Mouse (Mus musculus) forebrain, embryonic 14.5 days (tissue): ENCODE data around the gene Clec4a3. TPM values are rescaled to one million over a fixed set of nuclear protein-coding genes. Genes with fewer than 3 reads are reported as not detected.
"Not testable (repeated sequence)": the region's sequence is repeated elsewhere in the genome, so short reads cannot be mapped to it uniquely, and the experiment has no call there.

Experiments used
- ATAC-seq: fragments of 200-750 bp; cut with Nextera tagmentation; 2 replicates; pipeline ENCODE4 v1.8.0; 2017; ENCODE audit warnings: mild to moderate bottlenecking, moderate library complexity
- DNase-seq: peaks from one replicate; pipeline ENCODE4 v3.0.0-alpha.2; 2015; ENCODE audit warnings: low spot score
- H3K27ac ChIP-seq: fragments of 300-500 bp; sonication (generic); 2 replicates; pipeline ENCODE4 v1.5.1; 2014; ENCODE audit warnings: low read depth, mild to moderate bottlenecking, control low read depth, low read length, moderate library complexity
- H3K27me3 ChIP-seq: fragments of 300-500 bp; sonication (generic); replicated peaks from 2 replicates; pipeline ENCODE4 v1.6.1; 2014; ENCODE audit warnings: low read length, control low read depth, mixed read lengths; ENCODE audit not compliant: control insufficient read depth, insufficient read depth
- H3K36me3 ChIP-seq: fragments of 300-500 bp; sonication (generic); 2 replicates; pipeline ENCODE4 v1.6.1; 2014; ENCODE audit warnings: low read length, control low read depth; ENCODE audit not compliant: control insufficient read depth, insufficient read depth
- H3K4me1 ChIP-seq: fragments of 300-500 bp; sonication (generic); 2 replicates; pipeline ENCODE4 v1.6.1; 2014; ENCODE audit warnings: antibody characterized with exemption, low read length, control low read depth; ENCODE audit not compliant: control insufficient read depth, insufficient read depth
- H3K4me2 ChIP-seq: fragments of 300-500 bp; sonication (generic); 2 replicates; pipeline ENCODE4 v1.6.1; 2014; ENCODE audit warnings: mild to moderate bottlenecking, control low read depth, low read length
- H3K4me3 ChIP-seq: fragments of 300-500 bp; sonication (generic); 2 replicates; pipeline ENCODE4 v1.5.1; 2014; ENCODE audit warnings: low read depth, low read length, control low read depth
- H3K9ac ChIP-seq: fragments of 300-500 bp; sonication (generic); 2 replicates; pipeline ENCODE4 v1.6.1; 2014; ENCODE audit warnings: mild to moderate bottlenecking, low read length, control low read depth, moderate library complexity
- H3K9me3 ChIP-seq: fragments of 300-500 bp; sonication (generic); replicated peaks from 2 replicates; pipeline ENCODE4 v1.6.1; 2016; ENCODE audit warnings: low read length, control low read depth, mixed read lengths; ENCODE audit not compliant: control insufficient read depth
- WGBS: fragments of 180-500 bp; shearing (Covaris S2); extraction: QIAGEN DNeasy Blood & Tissue Kit; methylation state at CpG from one replicate; pipeline ENCODE4 v1.1.7; 2014; 5-methylcytosine and 5-hydroxymethylcytosine counted together
- polyA plus RNA-seq: library from polyadenylated mRNA; unstranded; fragments of >200 nt; fragmentation: Nextera tagmentation; extraction: Ambion mirVana; gene quantifications from 2 replicates; pipeline ENCODE4 v1.2.1, GENCODE M21; 2014

Clec4a3 gene
- polyA plus RNA-seq, 1 experiment from 2014 or later = 0.84 TPM

DNA sequence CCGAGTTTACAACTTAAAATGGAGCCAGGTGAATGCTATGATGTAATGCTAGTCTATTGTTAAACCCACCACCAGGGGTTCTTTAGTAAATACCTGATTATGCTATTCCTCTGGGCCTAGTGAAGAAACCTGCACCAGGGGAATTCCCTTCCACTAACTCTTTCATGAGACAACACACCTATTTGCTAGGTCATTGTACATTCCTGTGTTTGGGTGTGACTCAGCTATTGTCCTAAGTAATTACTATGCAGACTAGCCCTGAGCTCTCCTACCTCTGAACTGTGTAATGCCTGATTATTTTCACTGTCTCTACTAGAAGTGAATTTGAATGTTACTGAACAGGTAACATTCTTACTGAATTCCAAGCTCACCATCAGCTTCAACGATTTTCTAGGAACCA lies 52.4 kb downstream of the Clec4a3 start:
- H3K27me3 ChIP-seq, H3K9ac ChIP-seq, H3K4me3 ChIP-seq, H3K27ac ChIP-seq, H3K9me3 ChIP-seq, H3K4me1 ChIP-seq, H3K36me3 ChIP-seq, H3K4me2 ChIP-seq, ATAC-seq, DNase-seq: not testable (repeated sequence)
- 63% methylated on average over 2 of the region's 2 CpGs for WGBS

DNA sequence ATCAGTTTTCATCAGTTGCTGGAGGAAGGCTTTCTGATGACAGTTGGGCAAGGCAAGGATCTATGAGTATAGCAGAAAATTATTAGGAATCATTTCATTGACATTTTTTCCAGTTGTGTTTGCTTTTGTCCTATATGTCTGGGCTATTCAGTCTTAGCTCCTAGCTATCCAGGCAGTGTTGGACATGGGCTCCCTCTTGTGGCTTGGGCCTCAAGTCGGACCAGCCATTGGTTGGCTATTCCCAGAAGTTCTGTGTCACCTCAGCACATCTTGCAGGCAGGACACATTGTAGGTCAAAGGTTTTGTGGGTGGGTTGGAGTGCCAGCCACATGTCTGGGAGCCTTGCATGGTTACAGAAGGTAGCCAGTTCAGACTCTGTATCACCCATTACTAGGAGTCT lies 53.3 kb downstream of the Clec4a3 start:
- Histone ChIP-seq H3K9me3 (no peaks in the 10 kb centered on the region), H3K4me2 (no peak overlapping the region), H3K27ac (no peak overlapping the region), H3K4me3 (no peak overlapping the region), H3K9ac (no peak overlapping the region), H3K27me3 (no peaks in the 10 kb centered on the region), H3K36me3 (no peaks in the 10 kb centered on the region), H3K4me1 (no peaks in the 10 kb centered on the region)
- DNase-seq (no peak), ATAC-seq (no peak)
- WGBS = 70% methylated on average over 1 of the region's 1 CpGs

Other genes with a start within 250 kb of the Clec4a3 start
- 0.12 and 0.30 TPM in 2 replicates for gene Nanog, start 245.0 kb upstream of the Clec4a3 start, polyA plus RNA-seq
- 15.6 and 18.1 TPM in 2 replicates for gene Slc2a3, start 150.9 kb upstream of the Clec4a3 start, polyA plus RNA-seq
- 4.9 and 6.4 TPM in 2 replicates for gene Foxj2, start 132.6 kb upstream of the Clec4a3 start, polyA plus RNA-seq
- 1.1 and 1.2 TPM in 2 replicates for gene C3ar1, start 96.4 kb upstream of the Clec4a3 start, polyA plus RNA-seq
- 106 and 123 TPM in 2 replicates for gene Necap1, start 78.0 kb upstream of the Clec4a3 start, polyA plus RNA-seq
- 1.2 TPM in 2 replicates for gene Clec4a1, start 30.7 kb upstream of the Clec4a3 start, polyA plus RNA-seq
- not detected in 2 replicates for gene Clec4a4, start 37.9 kb downstream of the Clec4a3 start, polyA plus RNA-seq
- gene Clec4b1, start 97.4 kb downstream of the Clec4a3 start, polyA plus RNA-seq = not detected in 2 replicates
- 1.3 and 1.7 TPM in 2 replicates for gene Clec4a2, start 153.9 kb downstream of the Clec4a3 start, polyA plus RNA-seq
- not detected in 2 replicates for gene Clec4b2, start 220.4 kb downstream of the Clec4a3 start, polyA plus RNA-seq